In genomic region chr9:78480706-78481358, GRCm38 (mm10) we compare ENCODE assay signal across 8 mouse cellular contexts. TPM values are rescaled to one million over a fixed set of nuclear protein-coding genes. Genes with fewer than 3 reads are reported as not detected.
DNase-seq lines count a peak whose midpoint lies in the region; ATAC-seq lines count a peak whose summit lies in the region.

No protein-coding gene starts in this region.

- ATAC-seq in hindbrain, embryonic 13.5 days (ENCODE audit: low FRiP score): peak; percentile 29

- peak; percentile 77 for DNase-seq in MN1 (ENCODE audit: low spot score)
- peak; percentile 80 for DNase-seq in cerebellum, adult 9-11 months
- peak; percentile 58 to 62 for DNase-seq in frontal cortex, postnatal 14 days (ENCODE audit: low spot score in 2 of 2)
- DNase-seq in left cerebral cortex, adult 18-20 months (ENCODE audit: low spot score in 2 of 2): peak; percentile 71 to 80
- DNase-seq in lung, postnatal 4 days: peak; percentile 87 to 89
- peak; percentile 88 for DNase-seq in retina, postnatal 1 day
- DNase-seq in thymus, postnatal 4 days: peak; percentile 84

- H3K4me1 ChIP-seq in hindbrain, embryonic 13.5 days (replicated peaks): peaks cover 40% of the 10 kb centered on the region

- H3K9me3 ChIP-seq in hindbrain, embryonic 13.5 days: no peaks in the 10 kb centered on the region

- peak overlapping the region; percentile 98 for H3K4me3 ChIP-seq in hindbrain, embryonic 13.5 days

- peak overlapping the region; percentile 78 for H3K4me2 ChIP-seq in hindbrain, embryonic 13.5 days

- H3K27ac ChIP-seq in hindbrain, embryonic 13.5 days: peak overlapping the region; percentile 96

- peaks cover 41% of the 10 kb centered on the region for H3K36me3 ChIP-seq in hindbrain, embryonic 13.5 days

- peak overlapping the region; percentile 100 for H3K9ac ChIP-seq in hindbrain, embryonic 13.5 days

- WGBS in hindbrain, embryonic 13.5 days: under 1% methylated on average over 46 of the region's 46 CpGs

- no peaks in the 10 kb centered on the region for H3K27me3 ChIP-seq in hindbrain, embryonic 13.5 days

RNA-seq across cellular contexts. Expression of gene Eef1a1, which starts 8.1 kb away (rescaled TPM):
- 3,538 and 3,562 TPM in 2 replicates for polyA plus RNA-seq in hindbrain, embryonic 13.5 days (2015; fragmentation: Nextera tagmentation; extraction: Ambion mirVana)
- total RNA-seq in left cerebral cortex, adult 18-20 months (2021): 1,000 to 10,000 TPM; 2,328 to 2,361 TPM

RNA-seq across cellular contexts. Expression of gene Gm17324, which starts 32.2 kb away (rescaled TPM):
- polyA plus RNA-seq in hindbrain, embryonic 13.5 days (2015; fragmentation: Nextera tagmentation; extraction: Ambion mirVana): 0.99 and 1.3 TPM in 2 replicates
- under 1 TPM in 1 of 2 experiments, not detected in 1; 0.42 TPM for total RNA-seq in left cerebral cortex, adult 18-20 months (2021)

RNA-seq across cellular contexts. Expression of gene Mto1, which starts 32.8 kb away (rescaled TPM):
- polyA plus RNA-seq in hindbrain, embryonic 13.5 days (2015; fragmentation: Nextera tagmentation; extraction: Ambion mirVana): 27.3 and 28.8 TPM in 2 replicates
- 10 to 100 TPM; 25.3 to 25.7 TPM for total RNA-seq in left cerebral cortex, adult 18-20 months (2021)

RNA-seq across cellular contexts. Expression of gene Cgas, which starts 37.8 kb away (rescaled TPM):
- 0.71 and 0.74 TPM in 2 replicates for polyA plus RNA-seq in hindbrain, embryonic 13.5 days (2015; fragmentation: Nextera tagmentation; extraction: Ambion mirVana)
- total RNA-seq in left cerebral cortex, adult 18-20 months (2021): under 1 TPM; 0.40 to 0.65 TPM

Comparison
In these comparisons a context has a peak if more than half of its experiments do, and no peak if none do; other contexts are left out.
1. Peak in every context shown above with its lines: DNase-seq, ATAC-seq, H3K4me3 ChIP-seq and H3K27ac ChIP-seq.